13 mouse cellular contexts compared by ENCODE assay signal in the genomic region with DNA sequence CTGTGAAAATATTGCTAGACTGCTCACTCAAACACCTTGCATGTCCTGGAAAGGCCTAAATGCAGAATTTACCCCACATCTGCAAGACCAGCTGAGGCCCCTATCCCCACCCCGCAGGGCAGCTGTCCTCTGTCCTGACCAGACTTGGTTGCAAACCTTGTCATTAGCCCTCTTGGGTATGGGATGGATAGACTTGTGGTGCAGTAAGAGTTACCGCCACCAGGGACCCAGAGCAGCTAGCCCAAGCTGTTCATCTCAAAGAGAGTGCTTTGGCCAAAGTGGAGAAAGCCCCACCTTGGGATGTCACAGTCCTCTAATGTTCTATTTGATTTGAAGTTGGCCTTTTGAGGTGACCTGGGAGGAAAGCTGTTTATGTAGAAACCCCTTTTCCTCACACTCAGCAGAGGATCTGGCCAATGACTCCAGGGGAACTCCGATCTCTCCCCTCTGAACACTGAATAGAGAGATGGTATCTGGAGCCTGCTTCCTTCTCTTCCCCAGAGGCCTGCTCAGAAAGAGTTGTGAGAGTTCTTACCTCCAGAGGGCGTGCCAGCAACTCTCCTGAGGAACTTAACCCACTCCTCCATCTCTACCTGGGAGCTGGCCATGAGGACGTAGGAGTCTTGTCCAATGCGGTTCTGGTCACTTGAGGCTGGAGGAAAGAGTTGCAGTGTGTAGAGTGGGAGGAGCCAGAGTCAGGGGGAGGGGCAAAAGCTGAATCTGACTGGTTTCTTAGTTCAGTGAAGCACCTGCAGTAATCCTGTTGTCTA. TPM values are rescaled to one million over a fixed set of nuclear protein-coding genes. Genes with fewer than 3 reads are reported as not detected.
DNase-seq lines count a peak whose midpoint lies in the region; ATAC-seq and TF ChIP-seq lines count a peak whose summit lies in the region.
"Had no signal": no experiment of that assay in that cellular context is flagged by ENCODE, and none has a peak within 500 bp of the region (broad histone marks: within the 10 kb centered on the region; RNA-seq: fewer than 3 reads in every experiment).

No protein-coding gene starts in this region.

- H3K9me3 ChIP-seq in kidney, embryonic 14.5 days (ENCODE audit: control insufficient read depth, low read length) = no peaks in the 10 kb centered on the region
- H3K9me3 ChIP-seq in MEL (replicated peaks; ENCODE audit: insufficient read depth, low read length) = no peaks in the 10 kb centered on the region
- H3K9me3 ChIP-seq in forebrain, embryonic 14.5 days (replicated peaks; ENCODE audit: control insufficient read depth, low read length) = no peaks in the 10 kb centered on the region
- H3K9me3 ChIP-seq in forebrain, postnatal 0 days (ENCODE audit: low read length) = no peaks in the 10 kb centered on the region
- H3K9me3 ChIP-seq: forebrain, embryonic 10.5 days; liver, embryonic 15.5 days had no signal

- TF ChIP-seq POLR2A in MEL (IDR thresholded peaks at IDR 0.05; ENCODE audit: control insufficient read depth in 1 of 2, insufficient read depth in 1 of 2, low read depth in 1 of 2, low read length in 2 of 2, poor library complexity in 1 of 2) = no peak
- TF ChIP-seq POLR2A in small intestine, adult 2 months (IDR thresholded peaks at IDR 0.05; ENCODE audit: low read depth, low read length) = no peak

- no peaks in the 10 kb centered on the region for H3K36me3 ChIP-seq in kidney, embryonic 14.5 days (ENCODE audit: control insufficient read depth, insufficient read depth, low read length)
- no peaks in the 10 kb centered on the region for H3K36me3 ChIP-seq in MEL (ENCODE audit: control insufficient read depth in 1 of 2, insufficient read depth in 2 of 2, low read length in 2 of 2)
- H3K36me3 ChIP-seq in small intestine, adult 2 months (ENCODE audit: control insufficient read depth, insufficient read depth, low read length) = no peaks in the 10 kb centered on the region
- H3K36me3 ChIP-seq in forebrain, embryonic 14.5 days (ENCODE audit: control insufficient read depth, insufficient read depth, low read length) = no peaks in the 10 kb centered on the region
- no peaks in the 10 kb centered on the region for H3K36me3 ChIP-seq in forebrain, postnatal 0 days (ENCODE audit: insufficient read depth)
- H3K36me3 ChIP-seq: forebrain, embryonic 10.5 days; liver, embryonic 15.5 days had no signal

- H3K9ac ChIP-seq in kidney, embryonic 14.5 days (ENCODE audit: low read depth, low read length) = no peak overlapping the region
- H3K9ac ChIP-seq in MEL (ENCODE audit: control insufficient read depth, low read depth, low read length, poor library complexity, severe bottlenecking) = no peak overlapping the region
- no peak overlapping the region for H3K9ac ChIP-seq in forebrain, embryonic 14.5 days (ENCODE audit: low read length)
- no peak overlapping the region for H3K9ac ChIP-seq in forebrain, postnatal 0 days
- H3K9ac ChIP-seq: liver, embryonic 15.5 days had no signal

- H3K79me2 ChIP-seq in MEL (ENCODE audit: control insufficient read depth, insufficient read depth, low read length, poor library complexity) = no peaks in the 10 kb centered on the region

- peaks cover 3% of the 10 kb centered on the region; the same call in 1 of the 2 replicates for H3K4me1 ChIP-seq in kidney, embryonic 14.5 days (ENCODE audit: control insufficient read depth, insufficient read depth, low read length)
- H3K4me1 ChIP-seq in MEL (ENCODE audit: control insufficient read depth in 1 of 2, insufficient read depth in 2 of 2, low read length in 2 of 2) = 0 out of 4 replicates have a peak, but pooled peaks cover 0 to 2% of the 10 kb centered on the region in 2 experiments
- H3K4me1 ChIP-seq in small intestine, adult 2 months (ENCODE audit: control insufficient read depth, insufficient read depth, insufficient read length, low read length) = no peaks in the 10 kb centered on the region; the same call in 1 of the 2 replicates
- H3K4me1 ChIP-seq in forebrain, embryonic 14.5 days (ENCODE audit: control insufficient read depth, insufficient read depth, low read length) = no peaks in the 10 kb centered on the region
- no peaks in the 10 kb centered on the region for H3K4me1 ChIP-seq in forebrain, postnatal 0 days (ENCODE audit: insufficient read depth)
- H3K4me1 ChIP-seq: forebrain, embryonic 10.5 days; liver, embryonic 15.5 days had no signal

- 65% methylated on average over 6 of the region's 6 CpGs for WGBS in kidney, embryonic 14.5 days
- 66% methylated on average over 6 of the region's 6 CpGs for WGBS in small intestine, adult 2 months
- WGBS in forebrain, embryonic 14.5 days = 68% methylated on average over 6 of the region's 6 CpGs
- 69% methylated on average over 6 of the region's 6 CpGs for WGBS in forebrain, postnatal 0 days

- no peaks in the 10 kb centered on the region for H3K27me3 ChIP-seq in kidney, embryonic 14.5 days (ENCODE audit: control insufficient read depth, insufficient read depth, low read length)
- H3K27me3 ChIP-seq in MEL (ENCODE audit: control insufficient read depth in 1 of 2, insufficient read depth in 2 of 2, low read length in 2 of 2) = no peaks in the 10 kb centered on the region
- no peaks in the 10 kb centered on the region for H3K27me3 ChIP-seq in small intestine, adult 2 months (ENCODE audit: control insufficient read depth, insufficient read depth, low read length)
- H3K27me3 ChIP-seq in forebrain, embryonic 14.5 days (replicated peaks; ENCODE audit: control insufficient read depth, insufficient read depth, low read length) = no peaks in the 10 kb centered on the region
- no peaks in the 10 kb centered on the region for H3K27me3 ChIP-seq in forebrain, postnatal 0 days (ENCODE audit: insufficient read depth, low read length)
- H3K27me3 ChIP-seq: liver, embryonic 15.5 days had no signal

- no peak overlapping the region for H3K4me2 ChIP-seq in kidney, embryonic 14.5 days (replicated peaks; ENCODE audit: low read depth, low read length)
- no peak overlapping the region for H3K4me2 ChIP-seq in forebrain, embryonic 14.5 days (ENCODE audit: low read length)
- H3K4me2 ChIP-seq in forebrain, postnatal 0 days (ENCODE audit: low read depth) = no peak overlapping the region
- H3K4me2 ChIP-seq: liver, embryonic 15.5 days had no signal

- ATAC-seq in kidney, embryonic 14.5 days (ENCODE audit: low FRiP score, low TSS enrichment) = no peak
- no peak for ATAC-seq in forebrain, embryonic 14.5 days
- ATAC-seq in forebrain, postnatal 0 days = no peak

- TF ChIP-seq RAD21 in MEL (IDR thresholded peaks at IDR 0.05; ENCODE audit: low read depth, low read length) = peak; percentile 28

- peak; percentile 33 to 64 (median 59) for TF ChIP-seq CTCF in MEL (IDR thresholded peaks at IDR 0.05 in 2 of 3, conservative IDR thresholded peaks at IDR 0.05 in 1 of 3; ENCODE audit: control insufficient read depth in 1 of 3, insufficient read depth in 1 of 3, low read depth in 2 of 3, low read length in 3 of 3, poor library complexity in 1 of 3, severe bottlenecking in 1 of 3)
- TF ChIP-seq CTCF in small intestine, adult 2 months (IDR thresholded peaks at IDR 0.05; ENCODE audit: extremely low read depth, insufficient read length, insufficient replicate concordance, low read depth, low read length) = peak; percentile 28; the same call in 1 of the 2 replicates
- TF ChIP-seq CTCF in forebrain, postnatal 0 days (IDR thresholded peaks at IDR 0.05; ENCODE audit: low read depth) = no peak

- DNase-seq in kidney, adult 18-20 months = peak; percentile 14
- peak; percentile 50 for DNase-seq in MEL (ENCODE audit: low read depth, low spot score)
- DNase-seq in kidney, postnatal 25 days = peak; percentile 38 to 42
- no peak for DNase-seq in urinary bladder, postnatal 14 days (ENCODE audit: low spot score)
- no peak for DNase-seq in forebrain, embryonic 14.5 days (ENCODE audit: low spot score)
- no peak for DNase-seq in forebrain, postnatal 0 days
- DNase-seq: cerebellum, adult 9-10 months; heart, postnatal 4 days had no signal

- TF ChIP-seq EP300 in MEL (IDR thresholded peaks at IDR 0.05; ENCODE audit: low read depth in 1 of 2, low read length in 2 of 2) = no peak

- H3K4me3 ChIP-seq in kidney, embryonic 14.5 days (ENCODE audit: low read length) = no peak overlapping the region
- no peak overlapping the region for H3K4me3 ChIP-seq in MEL (ENCODE audit: control insufficient read depth in 1 of 2, insufficient read depth in 1 of 2, low read depth in 2 of 2, low read length in 2 of 2)
- H3K4me3 ChIP-seq in small intestine, adult 2 months (ENCODE audit: low read depth, low read length) = no peak overlapping the region
- H3K4me3 ChIP-seq in forebrain, embryonic 14.5 days (ENCODE audit: low read depth, low read length) = no peak overlapping the region
- no peak overlapping the region for H3K4me3 ChIP-seq in forebrain, postnatal 0 days (ENCODE audit: low read depth, low read length)
- H3K4me3 ChIP-seq: forebrain, embryonic 10.5 days; liver, embryonic 15.5 days had no signal

- no peak overlapping the region for H3K27ac ChIP-seq in kidney, embryonic 14.5 days (ENCODE audit: low read depth, low read length)
- H3K27ac ChIP-seq in MEL (ENCODE audit: control insufficient read depth, low read depth, low read length) = no peak overlapping the region
- no peak overlapping the region for H3K27ac ChIP-seq in small intestine, adult 2 months (ENCODE audit: insufficient read depth, low read depth, low read length)
- H3K27ac ChIP-seq in forebrain, embryonic 14.5 days (ENCODE audit: low read depth, low read length) = no peak overlapping the region
- no peak overlapping the region for H3K27ac ChIP-seq in forebrain, postnatal 0 days (ENCODE audit: low read depth, low read length)
- H3K27ac ChIP-seq: forebrain, embryonic 10.5 days; liver, embryonic 15.5 days had no signal

RNA-seq across cellular contexts. Expression of a gene that starts 45.2 kb away (rescaled TPM):
- polyA plus RNA-seq in kidney, embryonic 14.5 days (2014; fragmentation: Nextera tagmentation; extraction: Ambion mirVana) = 3.3 and 5.1 TPM in 2 replicates
- 3.4 and 3.5 TPM in 2 replicates for total RNA-seq in MEL (2012; rRNA removed)
- 1 to 10 TPM in 1 of 2 experiments, not detected in 1; 5.2 TPM for polyA plus RNA-seq in MEL (2012; ENCODE audit: insufficient read depth in 1 of 2, insufficient read length in 2 of 2, low read depth in 1 of 2, low replicate concordance in 2 of 2, missing spikeins in 1 of 2)
- polyA plus RNA-seq in small intestine, adult 2 months (2012; rRNA removed) = 0.85 and 1.9 TPM in 2 replicates
- 1.2 and 2.2 TPM in 2 replicates for polyA plus RNA-seq in forebrain, embryonic 14.5 days (2014; fragmentation: Nextera tagmentation; extraction: Ambion mirVana)
- 2.7 and 3.3 TPM in 2 replicates for total RNA-seq in forebrain, postnatal 0 days (2014; rRNA removed)
- 1.6 and 2.2 TPM in 2 replicates for polyA plus RNA-seq in forebrain, postnatal 0 days (2015; fragmentation: Nextera tagmentation; extraction: Ambion mirVana)

RNA-seq across cellular contexts. Expression of a gene that starts 59.0 kb away (rescaled TPM):
- not detected in 2 replicates for polyA plus RNA-seq in kidney, embryonic 14.5 days (2014; fragmentation: Nextera tagmentation; extraction: Ambion mirVana)
- total RNA-seq in MEL (2012; rRNA removed) = not detected in 2 replicates
- polyA plus RNA-seq in MEL (2012; ENCODE audit: insufficient read depth in 1 of 2, insufficient read length in 2 of 2, low read depth in 1 of 2, low replicate concordance in 2 of 2, missing spikeins in 1 of 2) = not detected
- 0.01 TPM in 1 of 2 replicates, not detected in the other for polyA plus RNA-seq in small intestine, adult 2 months (2012; rRNA removed)
- polyA plus RNA-seq in forebrain, embryonic 14.5 days (2014; fragmentation: Nextera tagmentation; extraction: Ambion mirVana) = not detected in 2 replicates
- 0.08 TPM in 1 of 2 replicates, not detected in the other for total RNA-seq in forebrain, postnatal 0 days (2014; rRNA removed)
- polyA plus RNA-seq in forebrain, postnatal 0 days (2015; fragmentation: Nextera tagmentation; extraction: Ambion mirVana) = not detected in 2 replicates
- polyA plus RNA-seq: forebrain, embryonic 10.5 days; neural tube, embryonic 14.5 days had no signal

Comparison
In these comparisons a context has a peak if more than half of its experiments do, and no peak if none do; other contexts are left out.
1. DNase-seq: peak in kidney, adult 18-20 months (single experiment), MEL (single experiment) and kidney, postnatal 25 days (2 of 2); none in urinary bladder, postnatal 14 days (single experiment), forebrain, embryonic 14.5 days (single experiment) and forebrain, postnatal 0 days (single experiment).